Mouse (Mus musculus) ES-Bruce4 (cell line): ENCODE measurements around the gene Rerg.

Source experiments
- CTCF ChIP-seq: IDR thresholded peaks from one replicate; pipeline ENCODE4 v1.8.1; 2011; ENCODE audit warnings: low read depth, low read length
- POLR2A ChIP-seq: IDR thresholded peaks from one replicate; pipeline ENCODE4 v1.8.1; 2011; ENCODE audit warnings: low read length; ENCODE audit not compliant: insufficient read depth

DNA sequence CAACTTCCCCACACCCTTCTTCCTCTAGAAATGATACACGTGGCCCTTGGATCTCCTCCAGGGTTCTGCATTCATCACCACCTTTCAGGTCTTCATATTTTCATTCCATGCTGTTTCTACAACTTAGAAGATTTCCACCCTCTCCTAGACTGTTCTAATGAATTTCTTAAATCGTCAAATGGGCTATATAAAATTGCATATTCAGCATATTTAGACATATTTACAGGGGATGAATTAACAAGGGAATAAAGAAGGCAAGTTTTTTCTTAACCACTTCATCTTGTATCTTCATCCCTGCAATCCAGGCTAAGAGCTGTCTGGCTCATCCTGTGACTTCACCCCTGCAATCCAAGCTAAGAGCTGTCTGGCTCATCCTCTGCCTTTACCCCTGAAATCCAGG lies 116.2 kb downstream of the Rerg start:
- TF ChIP-seq POLR2A, result no peak
- no peak for TF ChIP-seq CTCF
